Mouse (Mus musculus): ENCODE measurements around the gene Uqcc3. TPM values are rescaled to one million over a fixed set of nuclear protein-coding genes. Genes with fewer than 3 reads are reported as not detected.

Uqcc3 gene
- total RNA-seq, 2 experiments from 2014 or later, result 55.1 to 64.7 TPM

Small RNA genes within 50 kb of the gene (microRNA-seq; reads per million reads assigned to microRNA genes)
- 0 reads per million in 2 experiments for gene Mir5136

Other genes starting within 250 kb of the Uqcc3 start
- gene Chrm1, start 217.1 kb downstream of the Uqcc3 start, total RNA-seq (2021), result under 1 TPM in 1 of 2 experiments, not detected in 1; 0.02 TPM
- gene Slc3a2, start 157.6 kb downstream of the Uqcc3 start, total RNA-seq (2021), result 10 to 100 TPM; 24.6 to 26.8 TPM
- gene Wdr74, start 145.1 kb downstream of the Uqcc3 start, total RNA-seq (2021), result 10 to 100 TPM; 21.7 to 23.4 TPM
- not detected for gene 1700092M07Rik, start 140.2 kb downstream of the Uqcc3 start, total RNA-seq (2021)
- gene Stx5a, start 139.5 kb downstream of the Uqcc3 start, total RNA-seq (2021), result 10 to 100 TPM; 24.1 to 28.0 TPM
- 10 to 100 TPM; 32.5 to 33.2 TPM for gene Nxf1, start 123.8 kb downstream of the Uqcc3 start, total RNA-seq (2021)
- gene Tmem223, start 109.9 kb downstream of the Uqcc3 start, total RNA-seq (2021), result 10 to 100 TPM; 78.5 to 81.9 TPM
- 10 to 100 TPM in 1 of 2 experiments, 1 to 10 TPM in 1; 9.7 to 11.1 TPM for gene Tmem179b, start 106.5 kb downstream of the Uqcc3 start, total RNA-seq (2021)
- gene Taf6l, start 94.5 kb downstream of the Uqcc3 start, total RNA-seq (2021), result 1 to 10 TPM; 9.0 to 9.4 TPM
- gene Polr2g, start 82.3 kb downstream of the Uqcc3 start, total RNA-seq (2021), result 10 to 100 TPM; 34.1 to 35.5 TPM
- 1 to 10 TPM in 1 of 2 experiments, under 1 TPM in 1; 0.62 to 1.5 TPM for gene Zbtb3, start 78.4 kb downstream of the Uqcc3 start, total RNA-seq (2021)
- 10 to 100 TPM in 1 of 2 experiments, 1 to 10 TPM in 1; 9.6 to 10.7 TPM for gene Ttc9c, start 61.6 kb downstream of the Uqcc3 start, total RNA-seq (2021)
- 10 to 100 TPM; 35.4 to 37.3 TPM for gene Hnrnpul2, start 60.9 kb downstream of the Uqcc3 start, total RNA-seq (2021)
- not detected for gene AC129217.1, start 51.1 kb downstream of the Uqcc3 start, total RNA-seq (2021)
- gene Bscl2, start 43.5 kb downstream of the Uqcc3 start, total RNA-seq (2021), result 10 to 100 TPM; 14.4 to 15.6 TPM
- gene Gng3, start 41.7 kb downstream of the Uqcc3 start, total RNA-seq (2021), result not detected
- 10 to 100 TPM in 1 of 2 experiments, 1 to 10 TPM in 1; 7.8 to 11.0 TPM for gene Lrrn4cl, start 30.2 kb downstream of the Uqcc3 start, total RNA-seq (2021)
- 100 to 1,000 TPM; 182 to 211 TPM for gene Ubxn1, start 9.4 kb downstream of the Uqcc3 start, total RNA-seq (2021)
- 1 to 10 TPM; 4.4 to 6.7 TPM for gene Lbhd1, start 2.8 kb upstream of the Uqcc3 start, total RNA-seq (2021)
- gene Gm49403, start 3.0 kb upstream of the Uqcc3 start, total RNA-seq (2021), result not detected
- gene 1810009A15Rik, start 7.9 kb upstream of the Uqcc3 start, total RNA-seq (2021), result 10 to 100 TPM; 20.3 to 26.3 TPM
- 1 to 10 TPM in 1 of 2 experiments, not detected in 1; 3.3 TPM for gene Gm49416, start 8.0 kb upstream of the Uqcc3 start, total RNA-seq (2021)
- 10 to 100 TPM in 1 of 2 experiments, 1 to 10 TPM in 1; 9.5 to 10.3 TPM for gene Ints5, start 12.1 kb upstream of the Uqcc3 start, total RNA-seq (2021)
- gene Ganab, start 17.1 kb upstream of the Uqcc3 start, total RNA-seq (2021), result 10 to 100 TPM; 30.7 to 34.3 TPM
- gene B3gat3, start 39.5 kb upstream of the Uqcc3 start, total RNA-seq (2021), result 10 to 100 TPM; 21.4 to 24.2 TPM
- 1 to 10 TPM; 4.9 to 6.0 TPM for gene Rom1, start 48.4 kb upstream of the Uqcc3 start, total RNA-seq (2021)
- 1 to 10 TPM; 8.6 to 8.9 TPM for gene Eml3, start 48.6 kb upstream of the Uqcc3 start, total RNA-seq (2021)
- gene Mta2, start 61.0 kb upstream of the Uqcc3 start, total RNA-seq (2021), result 10 to 100 TPM; 27.4 to 27.9 TPM
- gene Tut1, start 72.9 kb upstream of the Uqcc3 start, total RNA-seq (2021), result 1 to 10 TPM; 8.2 to 8.4 TPM
- gene Eef1g, start 86.1 kb upstream of the Uqcc3 start, total RNA-seq (2021), result 100 to 1,000 TPM; 500 to 587 TPM
- gene Ahnak, start 108.4 kb upstream of the Uqcc3 start, total RNA-seq (2021), result 100 to 1,000 TPM; 194 to 197 TPM
- not detected for gene Scgb1a1, start 207.0 kb upstream of the Uqcc3 start, total RNA-seq (2021)